Comparison of ENCODE assay signal across 11 mouse cellular contexts in the genomic region with DNA sequence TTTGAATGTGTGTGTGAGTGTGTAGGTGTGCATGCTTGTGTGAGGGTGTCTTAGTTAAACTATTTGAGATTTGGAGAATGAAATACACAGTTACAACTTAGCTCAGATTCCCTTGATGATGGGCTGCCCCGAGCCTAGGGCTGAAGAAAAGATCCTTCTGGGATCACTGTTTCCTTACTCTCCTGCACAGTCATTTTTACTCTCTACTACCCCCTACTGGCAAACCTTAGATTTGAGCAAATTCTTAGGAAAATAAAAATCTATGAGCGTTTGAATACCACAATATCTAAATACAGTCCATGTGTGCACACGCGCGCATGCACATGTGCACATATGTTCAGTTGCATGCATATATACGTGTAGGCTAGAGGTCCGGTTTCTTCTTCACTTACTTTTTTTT. TPM values are rescaled to one million over a fixed set of nuclear protein-coding genes. Genes with fewer than 3 reads are reported as not detected.
DNase-seq lines count a peak whose midpoint lies in the region; ATAC-seq and TF ChIP-seq lines count a peak whose summit lies in the region.
"Had no signal": no experiment of that assay in that cellular context is flagged by ENCODE, and none has a peak within 500 bp of the region (broad histone marks: within the 10 kb centered on the region; RNA-seq: fewer than 3 reads in every experiment).

No protein-coding gene starts in this region.

- H3K27me3 ChIP-seq in kidney, adult 2 months (replicated peaks; ENCODE audit: control insufficient read depth, insufficient read depth, low read length): no peaks in the 10 kb centered on the region
- H3K27me3 ChIP-seq in kidney, embryonic 15.5 days: no peaks in the 10 kb centered on the region
- H3K27me3 ChIP-seq in G1E (ENCODE audit: insufficient read depth, low read length): no peaks in the 10 kb centered on the region
- no peaks in the 10 kb centered on the region for H3K27me3 ChIP-seq in forebrain, embryonic 14.5 days (replicated peaks; ENCODE audit: control insufficient read depth, insufficient read depth, low read length)
- H3K27me3 ChIP-seq: stomach, embryonic 15.5 days had no signal

- no peak overlapping the region for H3K4me3 ChIP-seq in kidney, adult 2 months (ENCODE audit: insufficient read depth, low read depth, low read length)
- no peak overlapping the region for H3K4me3 ChIP-seq in kidney, embryonic 15.5 days (replicated peaks)
- H3K4me3 ChIP-seq in G1E (ENCODE audit: low read depth, low read length): no peak overlapping the region
- no peak overlapping the region for H3K4me3 ChIP-seq in forebrain, embryonic 14.5 days (ENCODE audit: low read depth, low read length)
- H3K4me3 ChIP-seq: stomach, embryonic 15.5 days had no signal

- H3K4me2 ChIP-seq in kidney, embryonic 15.5 days: no peak overlapping the region
- H3K4me2 ChIP-seq in forebrain, embryonic 14.5 days (ENCODE audit: low read length): no peak overlapping the region
- H3K4me2 ChIP-seq: stomach, embryonic 15.5 days had no signal

- TF ChIP-seq POLR2A in kidney, adult 2 months (IDR thresholded peaks at IDR 0.05; ENCODE audit: low read depth, low read length): no peak

- peak; percentile 39 for DNase-seq in kidney, adult 2 months
- DNase-seq in 3T3-L1 (ENCODE audit: low read depth, low spot score) (peak; percentile 72), G1E (ENCODE audit: low spot score) (peak; percentile 37)
- DNase-seq in forebrain, embryonic 14.5 days (ENCODE audit: low spot score): peak; percentile 63
- no peak for DNase-seq in cerebellum, adult 18-20 months
- no peak for DNase-seq in spleen, adult 18-20 months
- DNase-seq in kidney, postnatal 4 days: no peak

- ATAC-seq in kidney, embryonic 15.5 days (replicated peaks; ENCODE audit: low FRiP score): no peak
- ATAC-seq in G1E (ENCODE audit: extremely low read depth, insufficient number of reproducible peaks, low FRiP score, poor library complexity, severe bottlenecking): peak; percentile 63
- peak; percentile 29; the same call in 1 of the 2 replicates for ATAC-seq in forebrain, embryonic 14.5 days

- 0 out of 2 replicates have a peak, but pooled peaks have one; percentile 20 for TF ChIP-seq CTCF in kidney, adult 2 months (conservative IDR thresholded peaks at IDR 0.05; ENCODE audit: insufficient read depth, insufficient read length, low read depth, low read length)
- peak; percentile 45; the same call in 1 of the 2 replicates for TF ChIP-seq CTCF in G1E (IDR thresholded peaks at IDR 0.05; ENCODE audit: low read depth, low read length)

- H3K36me3 ChIP-seq in kidney, adult 2 months (ENCODE audit: control insufficient read depth, insufficient read depth, low read length): no peaks in the 10 kb centered on the region
- no peaks in the 10 kb centered on the region for H3K36me3 ChIP-seq in kidney, embryonic 15.5 days
- no peaks in the 10 kb centered on the region for H3K36me3 ChIP-seq in G1E (replicated peaks)
- no peaks in the 10 kb centered on the region for H3K36me3 ChIP-seq in forebrain, embryonic 14.5 days (ENCODE audit: control insufficient read depth, insufficient read depth, low read length)
- H3K36me3 ChIP-seq: stomach, embryonic 15.5 days had no signal

- H3K4me1 ChIP-seq in kidney, adult 2 months (ENCODE audit: control insufficient read depth, insufficient read depth, low read length): no peaks in the 10 kb centered on the region
- H3K4me1 ChIP-seq in kidney, embryonic 15.5 days: no peaks in the 10 kb centered on the region
- H3K4me1 ChIP-seq in G1E (ENCODE audit: insufficient read depth, low read depth, low read length): peaks cover 9% of the 10 kb centered on the region
- H3K4me1 ChIP-seq in forebrain, embryonic 14.5 days (ENCODE audit: control insufficient read depth, insufficient read depth, low read length): no peaks in the 10 kb centered on the region
- H3K4me1 ChIP-seq: stomach, embryonic 15.5 days had no signal

- 60% methylated on average over 7 of the region's 7 CpGs for WGBS in kidney, adult 2 months
- 75% methylated on average over 7 of the region's 7 CpGs for WGBS in kidney, embryonic 15.5 days
- WGBS in forebrain, embryonic 14.5 days: 76% methylated on average over 7 of the region's 7 CpGs

- no peaks in the 10 kb centered on the region for H3K9me3 ChIP-seq in kidney, embryonic 15.5 days (replicated peaks)
- H3K9me3 ChIP-seq in G1E (replicated peaks): no peaks in the 10 kb centered on the region
- H3K9me3 ChIP-seq in forebrain, embryonic 14.5 days (replicated peaks; ENCODE audit: control insufficient read depth, low read length): no peaks in the 10 kb centered on the region
- H3K9me3 ChIP-seq: stomach, embryonic 15.5 days had no signal

- no peak overlapping the region for H3K27ac ChIP-seq in kidney, adult 2 months (ENCODE audit: insufficient read depth, low read depth, low read length)
- no peak overlapping the region for H3K27ac ChIP-seq in kidney, embryonic 15.5 days
- H3K27ac ChIP-seq in forebrain, embryonic 14.5 days (ENCODE audit: low read depth, low read length): no peak overlapping the region
- H3K27ac ChIP-seq: macrophage; stomach, embryonic 15.5 days had no signal

- H3K9ac ChIP-seq in kidney, embryonic 15.5 days: no peak overlapping the region
- H3K9ac ChIP-seq in forebrain, embryonic 14.5 days (ENCODE audit: low read length): no peak overlapping the region
- H3K9ac ChIP-seq: stomach, embryonic 15.5 days had no signal

RNA-seq across cellular contexts. Expression of a gene that starts 35.1 kb away (rescaled TPM):
- 0.10 TPM in 1 of 2 replicates, not detected in the other for polyA plus RNA-seq in kidney, adult 2 months (2012; rRNA removed)
- polyA plus RNA-seq in kidney, embryonic 15.5 days (2015; fragmentation: Nextera tagmentation; extraction: Ambion mirVana): 0.16 TPM in 1 of 2 replicates, not detected in the other
- total RNA-seq in G1E (2014; fragmentation: Nextera tagmentation): not detected in 2 replicates
- total RNA-seq in G1E (2017): 0.35 TPM in 1 of 2 replicates, not detected in the other
- not detected in 2 replicates for polyA plus RNA-seq in G1E (2012)
- 1.5 and 2.1 TPM in 2 replicates for polyA plus RNA-seq in forebrain, embryonic 14.5 days (2014; fragmentation: Nextera tagmentation; extraction: Ambion mirVana)
- total RNA-seq: heart, postnatal 10 days had no signal

RNA-seq across cellular contexts. Expression of a gene that starts 44.5 kb away (rescaled TPM):
- polyA plus RNA-seq in kidney, adult 2 months (2012; rRNA removed): 17.3 and 17.9 TPM in 2 replicates
- 14.0 and 17.0 TPM in 2 replicates for polyA plus RNA-seq in kidney, embryonic 15.5 days (2015; fragmentation: Nextera tagmentation; extraction: Ambion mirVana)
- total RNA-seq in G1E (2014; fragmentation: Nextera tagmentation): not detected in 2 replicates
- not detected in 2 replicates for total RNA-seq in G1E (2017)
- polyA plus RNA-seq in G1E (2012): not detected in 2 replicates
- 0.40 and 0.46 TPM in 2 replicates for polyA plus RNA-seq in forebrain, embryonic 14.5 days (2014; fragmentation: Nextera tagmentation; extraction: Ambion mirVana)
- total RNA-seq: heart, postnatal 10 days had no signal

Comparison
In these comparisons a context has a peak if more than half of its experiments do, and no peak if none do; other contexts are left out.
1. DNase-seq: peak in kidney, adult 2 months (single experiment), 3T3-L1 (single experiment), G1E (single experiment) and forebrain, embryonic 14.5 days (single experiment); none in cerebellum, adult 18-20 months (0 of 2), spleen, adult 18-20 months (0 of 2) and kidney, postnatal 4 days (0 of 2).
2. RNA of a gene that starts 44.5 kb away (polyA plus RNA-seq): 17.3 to 17.9 TPM in kidney, adult 2 months and 14.0 to 17.0 TPM in kidney, embryonic 15.5 days; 0.40 to 0.46 TPM in forebrain, embryonic 14.5 days and not detected in G1E; every median in the first group is over 10 times any median in the second.